Mouse (Mus musculus): Measurements from ENCODE around the gene Crip3. TPM values are rescaled to one million over a fixed set of nuclear protein-coding genes. Genes with fewer than 3 reads are reported as not detected.
A peak's percentile ranks its signal among the peaks of the same experiment; 100 is the strongest.

The Crip3 gene
- polyA plus RNA-seq (2015; fragmentation: Nextera tagmentation; extraction: Ambion mirVana) = 0.97 and 1.6 TPM in 2 replicates

DNA sequence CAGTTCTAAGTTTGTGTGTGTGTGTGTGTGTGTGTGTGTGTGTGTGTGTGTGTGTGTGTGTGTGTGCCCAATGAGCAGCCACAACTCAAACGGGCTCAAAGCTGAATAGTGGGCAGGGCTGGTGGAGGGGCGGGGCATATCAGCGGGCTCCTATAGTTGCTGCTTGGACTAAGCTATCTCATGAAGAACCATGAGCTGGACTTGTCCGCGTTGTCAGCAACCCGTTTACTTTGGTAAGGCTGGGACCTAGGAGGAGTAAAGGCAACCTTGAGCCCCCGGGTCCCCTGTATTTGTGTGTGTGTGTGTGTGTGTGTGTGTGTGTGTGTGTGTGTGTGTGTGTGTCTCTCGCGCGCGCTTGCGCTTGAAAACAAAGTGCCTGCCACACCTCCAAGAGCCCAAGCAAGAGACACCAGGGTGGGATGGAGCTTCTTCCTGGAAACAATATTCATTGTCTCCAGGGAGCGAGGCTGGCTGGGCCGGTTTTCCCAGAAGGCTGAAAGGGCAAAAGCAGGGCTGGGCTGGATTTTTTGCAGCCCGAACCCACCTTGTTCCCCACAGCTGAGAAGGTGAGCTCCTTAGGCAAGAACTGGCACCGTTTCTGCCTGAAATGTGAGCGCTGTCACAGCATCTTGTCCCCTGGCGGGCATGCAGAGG, at the start of gene Crip3:
Gene Crip3 (plus strand): TSS at position 166 of the 654 bp plus-strand sequence.
- peaks cover 23% of the 10 kb centered on the region; the same call in 1 of the 2 replicates for H3K27me3 ChIP-seq
- H3K9ac ChIP-seq = peak within 1 kb of the TSS; percentile 43; the same call in 1 of the 2 replicates

DNA sequence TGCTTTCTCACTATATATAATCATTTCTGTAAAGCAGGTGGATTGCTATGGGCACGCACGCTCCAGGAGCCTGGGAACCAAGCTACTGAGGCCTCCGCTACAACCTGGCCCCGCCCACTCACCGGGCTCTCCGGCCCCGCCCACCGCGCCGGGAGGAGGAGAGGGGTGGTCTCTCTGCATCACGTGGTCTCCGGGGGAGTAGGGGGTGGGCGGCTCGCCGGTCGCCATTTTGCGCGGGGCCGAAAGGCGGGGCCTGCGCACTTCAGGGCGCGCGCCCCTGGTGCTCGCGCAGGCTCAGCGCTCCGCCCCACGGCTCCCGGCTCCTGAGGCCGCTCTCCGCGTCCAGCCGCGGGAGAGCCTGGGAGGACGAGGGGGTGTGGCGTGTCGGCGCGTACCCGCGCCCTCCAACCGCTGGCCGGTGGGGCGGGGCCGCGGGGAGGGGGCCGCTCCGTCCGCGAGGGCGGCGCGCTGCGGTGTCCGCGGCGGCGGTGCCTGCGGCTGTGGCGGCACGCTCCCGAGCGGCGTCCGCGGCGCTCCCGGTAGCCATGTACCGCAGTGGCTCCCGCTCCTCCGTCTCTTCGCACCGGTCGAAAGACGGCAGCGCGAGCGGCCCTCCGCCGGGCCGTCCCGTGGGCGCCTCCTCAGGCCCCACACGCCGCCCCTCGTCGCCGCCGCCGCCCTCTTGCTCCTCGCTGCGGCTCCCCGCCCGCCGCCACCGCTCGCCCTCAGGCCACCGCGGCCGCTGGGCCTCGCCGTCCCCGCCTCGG, 45.2 kb upstream of the Crip3 start, which contains the start of gene Zfp318:
Gene Zfp318 (plus strand): TSS at position 438 of the 767 bp plus-strand sequence.
- peaks cover 17% of the 10 kb centered on the region for H3K4me1 ChIP-seq
- ATAC-seq (ENCODE audit: low FRiP score, low read depth) = peak; percentile 98
- under 1% methylated on average over 81 of the region's 105 CpGs for WGBS

More for the DNA sequence above, at the start of gene Crip3:
- Histone ChIP-seq H3K4me2 (replicated peaks) (peak within 1 kb of the TSS; percentile 52), H3K27ac (no peak within 1 kb of the TSS), H3K9me3 (no peaks in the 10 kb centered on the region), H3K4me1 (peaks cover 3% of the 10 kb centered on the region; the same call in 1 of the 2 replicates), H3K36me3 (0 out of 2 replicates have a peak, but pooled peaks cover 2% of the 10 kb centered on the region), H3K4me3 (peak within 1 kb of the TSS; percentile 16; the same call in 1 of the 2 replicates)
- no peak for ATAC-seq (ENCODE audit: low FRiP score, low read depth)
- whole genome bisulfite sequencing = 9% methylated on average over 18 of the region's 18 CpGs

DNA sequence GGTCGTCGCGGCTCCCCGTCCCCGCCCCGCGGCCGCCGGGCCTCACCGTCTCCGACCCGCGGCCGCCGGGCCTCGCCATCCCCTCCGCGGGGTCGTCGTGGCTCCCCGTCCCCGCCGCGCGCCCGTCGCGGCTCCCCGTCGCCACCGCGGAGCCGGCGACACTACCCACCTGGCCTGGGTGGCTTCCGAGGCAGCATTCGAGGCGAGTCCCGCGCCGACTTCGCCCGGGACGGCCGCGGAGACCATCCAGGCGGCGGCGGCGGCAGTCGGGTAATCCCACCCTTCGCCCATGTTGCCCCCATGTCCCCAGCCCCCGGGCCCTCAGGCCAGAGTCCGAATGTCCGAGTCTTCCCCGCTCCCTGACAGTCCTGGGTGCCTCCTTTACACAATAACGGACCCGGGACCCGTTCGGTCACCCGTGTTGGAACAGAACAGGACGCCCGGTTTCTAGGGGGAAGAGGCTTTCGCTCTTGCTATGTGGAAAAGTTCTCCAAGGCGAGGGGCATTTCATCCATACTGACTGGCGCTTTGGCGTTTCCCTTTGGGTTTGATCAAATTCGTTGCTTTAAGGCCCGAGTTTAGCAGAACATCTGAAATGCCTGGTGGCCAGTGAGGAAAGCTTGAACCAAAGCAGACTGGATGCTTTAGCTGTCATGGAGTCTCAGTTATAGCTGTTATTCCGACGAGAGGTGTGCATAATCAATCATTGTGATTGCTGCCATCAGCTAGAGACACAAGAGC, 44.5 kb upstream of the Crip3 start:
- H3K9me3 ChIP-seq = no peaks in the 10 kb centered on the region
- H3K4me2 ChIP-seq (replicated peaks) = peak overlapping the region; percentile 84
- peaks cover 17% of the 10 kb centered on the region for H3K4me1 ChIP-seq
- peak; percentile 2; the same call in 1 of the 2 replicates for ATAC-seq (ENCODE audit: low FRiP score, low read depth)
- H3K27me3 ChIP-seq = no peaks in the 10 kb centered on the region
- under 1% methylated on average over 55 of the region's 70 CpGs for WGBS
- peak overlapping the region; percentile 96 for H3K9ac ChIP-seq
- peaks cover 25% of the 10 kb centered on the region for H3K36me3 ChIP-seq
- H3K4me3 ChIP-seq = peak overlapping the region; percentile 94
- H3K27ac ChIP-seq = peak overlapping the region; percentile 88

More for the DNA sequence above, 45.2 kb upstream of the Crip3 start, which contains the start of gene Zfp318:
- Histone ChIP-seq H3K36me3 (peaks cover 17% of the 10 kb centered on the region), H3K4me2 (replicated peaks) (peak within 1 kb of the TSS; percentile 84), H3K9ac (peak within 1 kb of the TSS; percentile 96), H3K27ac (peak within 1 kb of the TSS; percentile 88), H3K9me3 (no peaks in the 10 kb centered on the region), H3K4me3 (peak within 1 kb of the TSS; percentile 94), H3K27me3 (no peaks in the 10 kb centered on the region)

DNA sequence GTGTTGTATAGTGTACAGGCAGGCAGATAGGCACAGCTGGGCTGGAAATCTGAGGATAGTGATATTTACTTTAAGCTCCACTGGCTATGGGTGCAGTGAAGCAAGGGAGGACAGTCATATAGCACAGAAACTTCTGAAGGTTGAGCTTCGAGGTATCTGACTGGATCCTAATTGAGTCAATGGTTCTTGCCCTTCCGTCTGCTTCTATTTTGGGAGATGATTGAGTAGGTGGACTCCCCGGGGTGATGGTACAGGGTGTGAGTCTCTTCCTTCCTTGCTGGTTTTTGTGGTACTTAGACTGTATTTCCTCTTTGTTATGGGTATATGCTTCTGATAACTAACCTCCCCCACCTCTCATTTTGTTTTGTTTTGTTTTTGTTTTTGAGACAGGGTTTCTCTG, 40.5 kb upstream of the Crip3 start:
- Histone ChIP-seq H3K4me2 (replicated peaks) (no peak overlapping the region), H3K27ac (no peak overlapping the region), H3K36me3 (peaks cover 41% of the 10 kb centered on the region), H3K4me3 (no peak overlapping the region), H3K9ac (no peak overlapping the region), H3K9me3 (no peaks in the 10 kb centered on the region), H3K27me3 (no peaks in the 10 kb centered on the region), H3K4me1 (peaks cover 14% of the 10 kb centered on the region)
- ATAC-seq (ENCODE audit: low FRiP score, low read depth) = no peak
- WGBS = 91% methylated on average over 3 of the region's 3 CpGs

DNA sequence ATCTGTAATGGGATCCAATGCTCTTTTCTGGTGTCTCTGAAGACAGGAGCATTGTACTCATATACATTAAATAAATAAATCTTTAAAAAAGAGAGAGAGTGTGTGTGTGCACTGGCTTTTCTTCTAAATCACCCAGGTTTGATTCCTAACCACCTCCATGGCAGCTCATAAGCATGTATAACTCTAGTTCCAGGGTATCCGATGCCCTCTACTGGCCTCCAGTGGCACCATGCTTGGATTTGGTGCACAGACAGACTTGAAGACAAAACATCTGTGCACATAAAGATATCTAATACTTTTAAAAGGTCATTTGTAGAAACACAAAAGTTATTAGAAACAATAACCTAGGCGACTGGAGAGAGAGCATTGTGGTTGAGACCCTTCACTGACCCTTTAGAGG, 35.7 kb upstream of the Crip3 start:
- H3K4me2 ChIP-seq (replicated peaks) = no peak overlapping the region
- H3K4me3 ChIP-seq = no peak overlapping the region
- H3K4me1 ChIP-seq = no peaks in the 10 kb centered on the region
- H3K9ac ChIP-seq = no peak overlapping the region
- ATAC-seq (ENCODE audit: low FRiP score, low read depth) = no peak
- H3K27ac ChIP-seq = no peak overlapping the region
- no peaks in the 10 kb centered on the region for H3K9me3 ChIP-seq
- H3K36me3 ChIP-seq = peaks cover 68% of the 10 kb centered on the region
- 48% methylated on average over 2 of the region's 2 CpGs for WGBS
- H3K27me3 ChIP-seq = no peaks in the 10 kb centered on the region

DNA sequence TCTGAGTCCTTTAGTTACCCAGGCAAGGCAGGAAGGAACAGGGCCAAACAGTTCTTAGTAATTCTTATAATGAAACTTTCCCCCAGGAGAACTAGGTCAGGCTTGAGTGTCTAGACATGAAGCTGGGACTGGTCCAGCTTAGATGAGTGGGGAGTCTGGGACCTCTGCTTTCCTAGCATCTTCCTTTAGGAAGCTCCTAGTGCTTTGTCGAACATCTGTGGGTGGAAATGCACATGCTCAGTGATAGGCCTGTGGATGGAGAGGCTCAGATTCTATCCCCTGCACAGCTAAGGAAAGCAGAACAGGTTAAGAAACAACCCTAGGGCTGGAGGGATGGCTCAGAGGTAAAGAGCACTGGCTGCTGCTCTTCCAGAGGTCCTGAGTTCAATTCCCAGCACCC, 34.1 kb upstream of the Crip3 start:
- no peak overlapping the region for H3K27ac ChIP-seq
- no peak overlapping the region for H3K4me3 ChIP-seq
- ATAC-seq (ENCODE audit: low FRiP score, low read depth) = no peak
- no peaks in the 10 kb centered on the region for H3K27me3 ChIP-seq
- H3K4me2 ChIP-seq (replicated peaks) = no peak overlapping the region
- no peaks in the 10 kb centered on the region for H3K4me1 ChIP-seq
- H3K9ac ChIP-seq = no peak overlapping the region
- WGBS = 93% methylated on average over 1 of the region's 1 CpGs
- H3K36me3 ChIP-seq = peaks cover 67% of the 10 kb centered on the region
- no peaks in the 10 kb centered on the region for H3K9me3 ChIP-seq

DNA sequence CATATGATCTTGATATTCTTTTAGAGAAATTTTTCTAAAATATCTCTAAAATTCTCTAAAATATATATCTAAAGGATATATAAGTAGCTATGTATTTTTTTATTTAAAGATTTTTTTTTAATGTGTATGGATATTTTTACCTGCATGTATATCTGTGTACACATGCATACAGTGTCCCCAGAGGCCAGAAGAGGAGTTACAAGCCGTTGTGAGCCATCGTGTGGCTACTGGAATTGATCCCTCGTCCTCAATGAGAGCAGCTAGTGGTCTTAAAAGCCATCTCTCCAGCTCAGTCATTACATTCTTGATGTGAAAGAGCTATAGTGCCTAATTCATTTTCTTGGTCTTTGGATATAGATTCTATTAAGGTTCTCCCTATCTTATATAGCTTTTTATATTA, 20.2 kb upstream of the Crip3 start:
- no peak overlapping the region for H3K27ac ChIP-seq
- no peak overlapping the region for H3K4me3 ChIP-seq
- H3K4me2 ChIP-seq (replicated peaks) = no peak overlapping the region
- peaks cover 80% of the 10 kb centered on the region for H3K36me3 ChIP-seq
- H3K9ac ChIP-seq = no peak overlapping the region
- H3K9me3 ChIP-seq = no peaks in the 10 kb centered on the region
- no peaks in the 10 kb centered on the region for H3K27me3 ChIP-seq
- no peak for ATAC-seq (ENCODE audit: low FRiP score, low read depth)
- H3K4me1 ChIP-seq = no peaks in the 10 kb centered on the region
- WGBS = 31% methylated on average over 3 of the region's 3 CpGs

DNA sequence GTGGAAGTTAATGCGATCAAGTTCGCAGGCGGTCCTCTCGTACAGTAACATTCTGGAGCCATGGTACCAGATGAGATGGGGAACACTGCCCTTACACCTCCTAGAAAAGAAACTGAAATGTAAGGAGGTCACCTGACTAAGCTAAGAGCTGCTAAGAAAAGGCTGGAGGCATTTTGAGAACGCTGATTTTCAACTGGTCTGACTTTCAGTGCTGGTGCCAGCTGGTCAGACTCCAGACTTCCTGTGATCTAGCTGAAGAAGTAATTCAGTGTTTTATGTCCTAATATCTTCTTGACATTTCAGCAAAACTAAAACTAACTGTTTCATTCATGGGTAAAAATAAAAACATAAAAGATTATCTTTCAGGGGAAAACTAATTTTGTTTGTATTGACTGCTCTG, 10.1 kb upstream of the Crip3 start:
- Histone ChIP-seq H3K27me3 (no peaks in the 10 kb centered on the region), H3K27ac (no peak overlapping the region), H3K9ac (no peak overlapping the region), H3K4me1 (0 out of 2 replicates have a peak, but pooled peaks cover 4% of the 10 kb centered on the region), H3K4me3 (no peak overlapping the region), H3K36me3 (peaks cover 18% of the 10 kb centered on the region), H3K9me3 (no peaks in the 10 kb centered on the region), H3K4me2 (replicated peaks) (no peak overlapping the region)
- no peak for ATAC-seq (ENCODE audit: low FRiP score, low read depth)
- WGBS = 82% methylated on average over 5 of the region's 5 CpGs

DNA sequence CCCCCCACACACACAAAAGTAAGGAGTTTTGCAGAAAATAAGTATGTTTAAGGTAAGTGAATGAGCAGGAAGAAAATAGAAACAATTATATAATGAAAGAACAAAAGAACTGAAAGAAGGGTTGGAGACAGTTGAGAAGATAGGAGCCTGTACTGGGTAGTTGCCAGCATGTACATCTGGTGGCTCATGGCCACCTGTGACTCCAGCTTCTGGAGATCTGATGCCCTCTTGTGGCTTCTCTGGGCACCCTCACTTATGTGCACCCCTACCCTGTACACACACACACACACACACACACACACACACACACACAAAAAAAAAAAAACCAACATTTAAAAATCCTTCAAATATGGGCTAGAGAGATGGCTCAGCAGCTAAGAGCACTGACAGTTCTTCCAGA, 9.0 kb upstream of the Crip3 start:
- Histone ChIP-seq H3K27me3 (no peaks in the 10 kb centered on the region), H3K4me3 (no peak overlapping the region), H3K4me2 (replicated peaks) (no peak overlapping the region), H3K4me1 (no peaks in the 10 kb centered on the region), H3K9me3 (no peaks in the 10 kb centered on the region), H3K9ac (no peak overlapping the region), H3K36me3 (peaks cover 11% of the 10 kb centered on the region), H3K27ac (no peak overlapping the region)
- ATAC-seq (ENCODE audit: low FRiP score, low read depth) = no peak

DNA sequence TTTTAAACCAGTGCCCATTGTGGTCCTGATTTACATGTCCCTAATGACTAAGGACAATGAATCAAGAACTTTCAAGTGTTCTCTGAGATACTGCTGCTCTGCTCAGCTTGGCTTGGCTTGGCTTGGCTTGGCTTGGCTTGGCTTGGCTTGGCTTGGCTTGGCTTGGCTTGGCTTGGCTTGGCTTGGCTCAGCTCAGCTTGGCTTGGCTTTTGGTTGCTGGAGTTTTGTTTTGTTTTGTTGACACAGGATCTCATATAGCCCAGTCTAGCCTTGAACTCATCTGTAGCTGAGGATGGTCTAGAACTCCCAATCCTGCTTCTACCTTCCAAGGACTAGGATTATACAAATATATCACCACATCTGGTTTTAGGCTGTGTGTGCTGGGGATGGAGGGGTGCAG, 2.2 kb upstream of the Crip3 start:
- H3K27me3 ChIP-seq = peaks cover 13% of the 10 kb centered on the region; the same call in 1 of the 2 replicates
- no peak overlapping the region for H3K9ac ChIP-seq
- H3K9me3 ChIP-seq = no peaks in the 10 kb centered on the region
- no peak overlapping the region for H3K4me3 ChIP-seq
- H3K36me3 ChIP-seq = 0 out of 2 replicates have a peak, but pooled peaks cover 2% of the 10 kb centered on the region
- H3K27ac ChIP-seq = no peak overlapping the region
- no peaks in the 10 kb centered on the region for H3K4me1 ChIP-seq
- ATAC-seq (ENCODE audit: low FRiP score, low read depth) = no peak
- H3K4me2 ChIP-seq (replicated peaks) = no peak overlapping the region

DNA sequence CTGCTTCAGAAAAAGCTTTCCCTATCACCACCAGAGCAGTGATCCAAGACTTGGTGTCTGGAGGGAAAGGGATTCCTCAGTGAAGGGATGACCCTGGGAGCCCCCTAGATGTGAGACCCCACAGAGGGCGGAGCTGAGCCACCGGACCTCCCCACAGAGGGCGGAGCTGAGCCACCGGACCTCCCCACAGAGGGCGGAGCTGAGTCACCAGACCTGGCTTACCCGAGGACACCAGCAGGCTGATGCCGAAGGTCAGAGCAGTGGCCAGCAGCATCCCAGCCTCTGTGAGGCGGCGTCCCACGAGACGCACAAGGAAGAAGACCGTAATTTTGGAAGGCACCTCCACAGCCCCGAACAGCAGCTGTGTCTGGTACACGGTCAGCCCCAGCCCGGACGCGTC, 4.9 kb downstream of the Crip3 start:
- Histone ChIP-seq H3K4me2 (replicated peaks) (peak overlapping the region; percentile 57), H3K27ac (no peak overlapping the region), H3K4me3 (peak overlapping the region; percentile 27), H3K9me3 (no peaks in the 10 kb centered on the region), H3K27me3 (peaks cover 51% of the 10 kb centered on the region), H3K9ac (no peak overlapping the region), H3K36me3 (no peaks in the 10 kb centered on the region), H3K4me1 (peaks cover 9% of the 10 kb centered on the region; the same call in 1 of the 2 replicates)
- ATAC-seq (ENCODE audit: low FRiP score, low read depth) = no peak
- 4% methylated on average over 17 of the region's 17 CpGs for WGBS

All from limb, embryonic 13.5 days (tissue).